Mouse (Mus musculus) intestine, postnatal 0 days (tissue): ENCODE results near the gene Sirt1. TPM values are rescaled to one million over a fixed set of nuclear protein-coding genes. Genes with fewer than 3 reads are reported as not detected.
A peak's percentile ranks its signal among the peaks of the same experiment; 100 is the strongest.

ENCODE experiments used
- ATAC-seq: fragments of 200-750 bp; cut with Nextera tagmentation; 2 replicates; pipeline ENCODE4 v1.8.0; 2017; ENCODE audit warnings: mild to moderate bottlenecking, moderate TSS enrichment, moderate library complexity
- H3K27ac ChIP-seq: fragments of 300-500 bp; sonication (generic); 2 replicates; pipeline ENCODE4 v1.5.1; 2014; ENCODE audit warnings: mild to moderate bottlenecking, low read depth, low read length, moderate library complexity
- H3K27me3 ChIP-seq: fragments of 300-500 bp; sonication (generic); replicated peaks from 2 replicates; pipeline ENCODE4 v1.6.1; 2014; ENCODE audit warnings: low read length, mixed read lengths; ENCODE audit not compliant: control insufficient read depth, insufficient read depth
- H3K36me3 ChIP-seq: fragments of 300-500 bp; sonication (generic); 2 replicates; pipeline ENCODE4 v1.6.1; 2014; ENCODE audit warnings: mild to moderate bottlenecking, moderate library complexity; ENCODE audit not compliant: control insufficient read depth, insufficient read depth
- H3K4me1 ChIP-seq: fragments of 300-500 bp; sonication (generic); replicated peaks from 2 replicates; pipeline ENCODE4 v1.6.1; 2014; ENCODE audit warnings: antibody characterized with exemption, low read length, mixed read lengths; ENCODE audit not compliant: control insufficient read depth, insufficient read depth
- H3K4me2 ChIP-seq: fragments of 300-500 bp; sonication (generic); replicated peaks from 2 replicates; pipeline ENCODE4 v1.6.1; 2014; ENCODE audit warnings: low read depth, mild to moderate bottlenecking, moderate library complexity
- H3K4me3 ChIP-seq: fragments of 300-500 bp; sonication (generic); 2 replicates; pipeline ENCODE4 v1.5.1; 2014; ENCODE audit warnings: low read depth, low read length
- H3K9ac ChIP-seq: fragments of 300-500 bp; sonication (generic); 2 replicates; pipeline ENCODE4 v1.6.1; 2014; ENCODE audit warnings: mild to moderate bottlenecking, low read depth, low read length
- H3K9me3 ChIP-seq: fragments of 300-500 bp; sonication (generic); 2 replicates; pipeline ENCODE4 v1.6.1; 2016; ENCODE audit warnings: mixed run types; ENCODE audit not compliant: control insufficient read depth
- CTCF ChIP-seq: sonication (generic); IDR thresholded peaks from 2 replicates; pipeline ENCODE4 v1.5.1; 2016; ENCODE audit warnings: low read depth, mild to moderate bottlenecking, control low read depth, antibody characterized with exemption, moderate library complexity
- whole genome bisulfite sequencing: fragments of 180-500 bp; shearing (Covaris S2); extraction: QIAGEN DNeasy Blood & Tissue Kit; methylation state at CpG from one replicate; pipeline ENCODE4 v1.1.7; 2014; 5-methylcytosine and 5-hydroxymethylcytosine counted together
- polyA plus RNA-seq: library from polyadenylated mRNA; unstranded; fragments of >200 nt; fragmentation: Nextera tagmentation; extraction: Ambion mirVana; gene quantifications from 2 replicates; pipeline ENCODE4 v1.2.1, GENCODE M21; 2015

The Sirt1 gene
- polyA plus RNA-seq, 1 experiment from 2014 or later = 3.9 TPM

GRCm38 (mm10) chr10:63338914-63339643 lies 42.4 kb downstream of the Sirt1 start:
- peaks cover 8% of the 10 kb centered on the region for H3K36me3 ChIP-seq
- peak overlapping the region; percentile 99 for H3K9ac ChIP-seq
- peak overlapping the region; percentile 80 for H3K4me2 ChIP-seq
- ATAC-seq = peak; percentile 93
- 1% methylated on average over 36 of the region's 74 CpGs for WGBS
- H3K4me3 ChIP-seq = peak overlapping the region; percentile 82
- no peaks in the 10 kb centered on the region for H3K27me3 ChIP-seq
- peaks cover 2% of the 10 kb centered on the region; the same call in 1 of the 2 replicates for H3K4me1 ChIP-seq
- TF ChIP-seq CTCF = peak; percentile 28; the same call in 1 of the 2 replicates
- peak overlapping the region; percentile 98 for H3K27ac ChIP-seq
- no peaks in the 10 kb centered on the region for H3K9me3 ChIP-seq

- Histone ChIP-seq H3K4me2 (peak overlapping the region; percentile 80), H3K36me3 (peaks cover 16% of the 10 kb centered on the region), H3K4me3 (peak overlapping the region; percentile 82), H3K9me3 (no peaks in the 10 kb centered on the region), H3K27ac (peak overlapping the region; percentile 98), H3K4me1 (peaks cover 2% of the 10 kb centered on the region; the same call in 1 of the 2 replicates), H3K27me3 (no peaks in the 10 kb centered on the region), H3K9ac (peak overlapping the region; percentile 99)
- ATAC-seq = peak; percentile 77
- no peak for TF ChIP-seq CTCF
- WGBS = under 1% methylated on average over 77 of the region's 113 CpGs
Measured at GRCm38 (mm10) chr10:63337951-63338836, 43.3 kb downstream of the Sirt1 start.

GRCm38 (mm10) chr10:63337326-63337725 lies 44.2 kb downstream of the Sirt1 start:
- H3K4me3 ChIP-seq = peak overlapping the region; percentile 82
- no peak for TF ChIP-seq CTCF
- peaks cover 2% of the 10 kb centered on the region; the same call in 1 of the 2 replicates for H3K4me1 ChIP-seq
- H3K27ac ChIP-seq = no peak overlapping the region
- peak overlapping the region; percentile 80 for H3K4me2 ChIP-seq
- H3K36me3 ChIP-seq = peaks cover 22% of the 10 kb centered on the region
- H3K9me3 ChIP-seq = no peaks in the 10 kb centered on the region
- WGBS = 35% methylated on average over 5 of the region's 5 CpGs
- H3K9ac ChIP-seq = peak overlapping the region; percentile 99; the same call in 1 of the 2 replicates
- H3K27me3 ChIP-seq = no peaks in the 10 kb centered on the region
- no peak for ATAC-seq

GRCm38 (mm10) chr10:63336901-63337300 lies 44.6 kb downstream of the Sirt1 start:
- Histone ChIP-seq H3K4me2 (peak overlapping the region; percentile 80), H3K4me1 (peaks cover 2% of the 10 kb centered on the region; the same call in 1 of the 2 replicates), H3K9me3 (no peaks in the 10 kb centered on the region), H3K36me3 (peaks cover 22% of the 10 kb centered on the region), H3K9ac (no peak overlapping the region; the same call in 1 of the 2 replicates), H3K27me3 (no peaks in the 10 kb centered on the region), H3K27ac (no peak overlapping the region), H3K4me3 (peak overlapping the region; percentile 82; the same call in 1 of the 2 replicates)
- WGBS = 47% methylated on average over 13 of the region's 13 CpGs
- TF ChIP-seq CTCF = no peak
- ATAC-seq = 0 out of 2 replicates have a peak, but pooled peaks have one; percentile 11

- Histone ChIP-seq H3K4me3 (no peak overlapping the region), H3K27ac (no peak overlapping the region), H3K9ac (no peak overlapping the region), H3K4me2 (no peak overlapping the region), H3K36me3 (peaks cover 70% of the 10 kb centered on the region), H3K9me3 (no peaks in the 10 kb centered on the region), H3K27me3 (no peaks in the 10 kb centered on the region), H3K4me1 (no peaks in the 10 kb centered on the region)
- ATAC-seq = no peak
- TF ChIP-seq CTCF = no peak
- 92% methylated on average over 1 of the region's 1 CpGs for WGBS
Measured at GRCm38 (mm10) chr10:63327091-63327490, 54.4 kb downstream of the Sirt1 start.

- WGBS = 79% methylated on average over 1 of the region's 1 CpGs
- Histone ChIP-seq H3K4me2 (no peak overlapping the region), H3K9me3 (no peaks in the 10 kb centered on the region), H3K4me3 (no peak overlapping the region), H3K36me3 (peaks cover 48% of the 10 kb centered on the region), H3K27ac (no peak overlapping the region), H3K4me1 (no peaks in the 10 kb centered on the region), H3K27me3 (no peaks in the 10 kb centered on the region), H3K9ac (no peak overlapping the region)
- no peak for ATAC-seq
- no peak for TF ChIP-seq CTCF
Measured at GRCm38 (mm10) chr10:63313726-63314125, 67.8 kb downstream of the Sirt1 start.
